Mouse (Mus musculus) brain, embryonic 14.5 days (tissue): ENCODE results near the gene Pacrg.

Source experiments
- CTCF ChIP-seq: fragments of 200-500 bp; IDR thresholded peaks from 2 replicates; pipeline ENCODE4 v1.5.1; 2012; ENCODE audit warnings: inconsistent platforms, mild to moderate bottlenecking, moderate library complexity, borderline replicate concordance; ENCODE audit not compliant: insufficient read depth, insufficient read length; ENCODE audit errors: extremely low read depth
- POLR2A ChIP-seq: fragments of 200-500 bp; IDR thresholded peaks from 2 replicates; pipeline ENCODE4 v1.6.1; 2012; ENCODE audit warnings: mild to moderate bottlenecking, inconsistent platforms, borderline replicate concordance; ENCODE audit not compliant: poor library complexity, insufficient read depth, insufficient read length, severe bottlenecking; ENCODE audit errors: extremely low read depth

GRCm38 (mm10) chr17:10452801-10453200 lies 387.3 kb downstream of the Pacrg start:
- no peak for TF ChIP-seq CTCF
- no peak for TF ChIP-seq POLR2A
